Comparison of ENCODE assay signal across 12 mouse cellular contexts in the genomic region with DNA sequence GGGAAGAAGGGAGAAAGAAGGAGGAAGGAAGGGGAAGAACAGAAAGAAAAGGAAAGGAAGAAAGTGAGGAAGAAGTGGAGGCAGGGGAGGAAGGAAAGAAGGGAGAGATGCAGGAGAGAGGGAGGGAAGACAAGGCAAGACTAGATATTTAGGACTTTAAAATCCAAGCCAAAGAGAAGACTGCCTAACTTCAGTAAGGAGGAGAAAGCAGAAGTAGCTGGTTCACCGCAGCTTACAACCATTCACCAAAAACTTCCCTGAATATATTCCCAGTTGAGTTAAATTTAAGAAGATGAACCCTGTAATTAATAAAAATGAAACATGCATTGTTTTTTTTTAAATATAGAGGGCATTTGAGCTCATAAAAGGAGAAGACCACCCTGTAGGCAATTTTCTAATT.
"Had no signal": no experiment of that assay in that cellular context is flagged by ENCODE, and none has a peak within 500 bp of the region (broad histone marks: within the 10 kb centered on the region; RNA-seq: fewer than 3 reads in every experiment).

No protein-coding gene starts in this region.

- DNase-seq: retina, postnatal 1 day; right cerebral cortex, adult 18-20 months; right cerebral cortex, postnatal 14 days; right cerebral cortex, postnatal 25 days; right cerebral cortex, postnatal 4 days; spleen, adult 18-20 months; thymus, adult 18-20 months; thymus, adult 2 months; thymus, postnatal 14 days; thymus, postnatal 25 days; thymus, postnatal 36 days; thymus, postnatal 4 days had no signal
